Comparison of ENCODE assay signal across 29 mouse cellular contexts in the genomic region with DNA sequence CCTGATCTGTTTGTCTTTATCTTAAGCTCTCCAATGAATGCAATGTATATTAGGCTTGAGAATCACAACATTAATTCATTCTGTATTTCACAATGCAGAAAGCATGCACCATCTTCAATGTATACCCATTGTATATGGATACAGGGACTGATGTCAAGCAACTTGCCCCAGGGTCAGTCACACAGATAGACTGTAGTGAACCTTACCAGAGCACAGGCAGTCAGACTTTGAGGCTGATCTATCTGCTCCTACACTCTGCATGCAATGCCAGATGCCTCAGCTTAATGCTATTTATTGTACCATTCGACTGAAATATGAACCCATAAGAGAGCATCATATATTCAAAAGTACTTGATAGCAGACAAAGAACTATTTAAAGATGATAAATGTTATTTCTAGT. TPM values are rescaled to one million over a fixed set of nuclear protein-coding genes. Genes with fewer than 3 reads are reported as not detected.
DNase-seq lines count a peak whose midpoint lies in the region; ATAC-seq lines count a peak whose summit lies in the region.
"Had no signal": no experiment of that assay in that cellular context is flagged by ENCODE, and none has a peak within 500 bp of the region (broad histone marks: within the 10 kb centered on the region; RNA-seq: fewer than 3 reads in every experiment).

No protein-coding gene starts in this region.

- peak; percentile 11 for DNase-seq in CD4-positive, CD25-positive, alpha-beta regulatory T cell, adult 2 months (ENCODE audit: low read depth, low spot score)
- DNase-seq in kidney, postnatal 25 days: peak; percentile 2 to 30
- DNase-seq in kidney, postnatal 4 days: no peak
- DNase-seq in lung, postnatal 36 days: peak; percentile 2
- no peak for DNase-seq in lung, postnatal 4 days
- DNase-seq in neural tube, embryonic 11.5 days (ENCODE audit: low spot score): no peak
- no peak for DNase-seq in hindbrain, embryonic 14.5 days (ENCODE audit: low spot score)
- DNase-seq: cerebellum, adult 8-10 months; gastrocnemius, postnatal 36 days; layer of hippocampus, adult 9-11 months; right cerebral cortex, adult 18-20 months had no signal

- 74% methylated on average over 1 of the region's 1 CpGs for WGBS in neural tube, embryonic 11.5 days
- WGBS in hindbrain, embryonic 14.5 days: 72% methylated on average over 1 of the region's 1 CpGs

- no peaks in the 10 kb centered on the region for H3K36me3 ChIP-seq in neural tube, embryonic 11.5 days (ENCODE audit: control insufficient read depth, insufficient read depth, low read length)
- H3K36me3 ChIP-seq in hindbrain, embryonic 14.5 days (replicated peaks; ENCODE audit: control insufficient read depth, insufficient read depth): no peaks in the 10 kb centered on the region
- H3K36me3 ChIP-seq: forebrain, embryonic 15.5 days; heart, embryonic 12.5 days; hindbrain, embryonic 13.5 days; kidney, embryonic 15.5 days; limb, embryonic 12.5 days; midbrain, embryonic 12.5 days had no signal

- peaks cover 65% of the 10 kb centered on the region for H3K9me3 ChIP-seq in neural tube, embryonic 11.5 days (ENCODE audit: control insufficient read depth, low read length)
- peaks cover 78% of the 10 kb centered on the region for H3K9me3 ChIP-seq in hindbrain, embryonic 14.5 days (ENCODE audit: control insufficient read depth, low read length)

- H3K4me3 ChIP-seq in neural tube, embryonic 11.5 days (ENCODE audit: low read depth, low read length): no peak overlapping the region
- H3K4me3 ChIP-seq in hindbrain, embryonic 14.5 days (replicated peaks; ENCODE audit: low read length): no peak overlapping the region
- H3K4me3 ChIP-seq: forebrain, embryonic 15.5 days; gastrocnemius, adult 2 months; heart, embryonic 12.5 days; hindbrain, embryonic 13.5 days; kidney, embryonic 15.5 days; limb, embryonic 12.5 days; megakaryocyte, embryonic 14.5 days; midbrain, embryonic 12.5 days; myocyte had no signal

- no peak overlapping the region for H3K4me2 ChIP-seq in neural tube, embryonic 11.5 days (ENCODE audit: low read depth)
- H3K4me2 ChIP-seq in hindbrain, embryonic 14.5 days (replicated peaks): no peak overlapping the region
- H3K4me2 ChIP-seq: forebrain, embryonic 15.5 days; heart, embryonic 12.5 days; hindbrain, embryonic 13.5 days; kidney, embryonic 15.5 days; limb, embryonic 12.5 days; lung, embryonic 14.5 days; midbrain, embryonic 12.5 days had no signal

- no peaks in the 10 kb centered on the region for H3K4me1 ChIP-seq in neural tube, embryonic 11.5 days (ENCODE audit: control insufficient read depth, insufficient read depth, low read length)
- no peaks in the 10 kb centered on the region for H3K4me1 ChIP-seq in hindbrain, embryonic 14.5 days (replicated peaks; ENCODE audit: control insufficient read depth, insufficient read depth, low read length)
- H3K4me1 ChIP-seq: forebrain, embryonic 15.5 days; heart, embryonic 12.5 days; hindbrain, embryonic 13.5 days; kidney, embryonic 15.5 days; limb, embryonic 12.5 days; midbrain, embryonic 12.5 days had no signal

- H3K9ac ChIP-seq in neural tube, embryonic 11.5 days (ENCODE audit: low read length): no peak overlapping the region
- H3K9ac ChIP-seq in hindbrain, embryonic 14.5 days: no peak overlapping the region
- H3K9ac ChIP-seq: forebrain, embryonic 15.5 days; heart, embryonic 12.5 days; hindbrain, embryonic 13.5 days; kidney, embryonic 15.5 days; limb, embryonic 12.5 days; liver, embryonic 14.5 days; lung, embryonic 14.5 days; midbrain, embryonic 12.5 days had no signal

- no peaks in the 10 kb centered on the region for H3K27me3 ChIP-seq in neural tube, embryonic 11.5 days (ENCODE audit: control insufficient read depth, insufficient read depth, low read length)
- no peaks in the 10 kb centered on the region for H3K27me3 ChIP-seq in hindbrain, embryonic 14.5 days (ENCODE audit: control insufficient read depth, insufficient read depth, low read length)
- H3K27me3 ChIP-seq: forebrain, embryonic 15.5 days; heart, embryonic 12.5 days; hindbrain, embryonic 13.5 days; kidney, embryonic 15.5 days; limb, embryonic 12.5 days; midbrain, embryonic 12.5 days had no signal

- no peak overlapping the region for H3K27ac ChIP-seq in neural tube, embryonic 11.5 days (ENCODE audit: low read depth, low read length)
- no peak overlapping the region for H3K27ac ChIP-seq in hindbrain, embryonic 14.5 days
- H3K27ac ChIP-seq: forebrain, embryonic 15.5 days; gastrocnemius, adult 2 months; hindbrain, embryonic 13.5 days; kidney, embryonic 15.5 days; limb, embryonic 12.5 days; liver, embryonic 14.5 days; midbrain, embryonic 12.5 days had no signal

- no peak for ATAC-seq in CD4-positive, CD25-positive, alpha-beta regulatory T cell, adult 4 months
- ATAC-seq in neural tube, embryonic 11.5 days (ENCODE audit: insufficient read depth, low FRiP score, low TSS enrichment): 0 out of 2 replicates have a peak, but pooled peaks have one; percentile 28
- ATAC-seq in hindbrain, embryonic 14.5 days (ENCODE audit: low FRiP score): no peak
- ATAC-seq: forebrain, embryonic 15.5 days; intestine, postnatal 0 days; Patski had no signal

RNA-seq across cellular contexts. Expression of a gene that starts 13.1 kb away (rescaled TPM):
- polyA plus RNA-seq in CD4-positive, CD25-positive, alpha-beta regulatory T cell, adult 4 months (2017; shearing (Covaris generic)): not detected
- polyA plus RNA-seq in neural tube, embryonic 11.5 days (2014; fragmentation: Nextera tagmentation; extraction: Ambion mirVana): not detected in 2 replicates
- polyA plus RNA-seq in hindbrain, embryonic 14.5 days (2014; fragmentation: Nextera tagmentation; extraction: Ambion mirVana): 0.10 and 0.17 TPM in 2 replicates
- polyA plus RNA-seq: embryonic facial prominence, embryonic 11.5 days; heart, embryonic 12.5 days; heart, postnatal 0 days; intestine, postnatal 0 days; kidney, embryonic 15.5 days; limb, embryonic 12.5 days; liver, embryonic 14.5 days; lung, embryonic 14.5 days; midbrain, embryonic 12.5 days; stomach, embryonic 14.5 days; urinary bladder, adult 2 months had no signal

RNA-seq across cellular contexts. Expression of a gene that starts 13.1 kb away (rescaled TPM):
- polyA plus RNA-seq in CD4-positive, CD25-positive, alpha-beta regulatory T cell, adult 4 months (2017; shearing (Covaris generic)): 10 to 100 TPM; 56.6 to 72.9 TPM
- polyA plus RNA-seq in neural tube, embryonic 11.5 days (2014; fragmentation: Nextera tagmentation; extraction: Ambion mirVana): 136 and 141 TPM in 2 replicates
- 64.1 and 64.5 TPM in 2 replicates for polyA plus RNA-seq in hindbrain, embryonic 14.5 days (2014; fragmentation: Nextera tagmentation; extraction: Ambion mirVana)

Comparison
In these comparisons a context has a peak if more than half of its experiments do, and no peak if none do; other contexts are left out.
1. DNase-seq: peak in CD4-positive, CD25-positive, alpha-beta regulatory T cell, adult 2 months (single experiment), kidney, postnatal 25 days (2 of 2) and lung, postnatal 36 days (single experiment); none in kidney, postnatal 4 days (0 of 2), lung, postnatal 4 days (0 of 2), neural tube, embryonic 11.5 days (single experiment) and hindbrain, embryonic 14.5 days (single experiment).